ENCODE assay signal across 8 mouse cellular contexts in genomic region chrX:134541955-134542308, GRCm38 (mm10). TPM values are rescaled to one million over a fixed set of nuclear protein-coding genes. Genes with fewer than 3 reads are reported as not detected.
DNase-seq lines count a peak whose midpoint lies in the region; ATAC-seq lines count a peak whose summit lies in the region.

No protein-coding gene starts in this region.

- no peaks in the 10 kb centered on the region for H3K9me3 ChIP-seq in kidney, embryonic 15.5 days (replicated peaks)
- no peaks in the 10 kb centered on the region for H3K9me3 ChIP-seq in hindbrain, embryonic 16.5 days (ENCODE audit: control insufficient read depth, low read length)
- H3K9me3 ChIP-seq in midbrain, embryonic 15.5 days: no peaks in the 10 kb centered on the region

- no peaks in the 10 kb centered on the region for H3K36me3 ChIP-seq in kidney, embryonic 15.5 days
- no peaks in the 10 kb centered on the region for H3K36me3 ChIP-seq in hindbrain, embryonic 16.5 days (ENCODE audit: control insufficient read depth, insufficient read depth, low read length)
- no peaks in the 10 kb centered on the region for H3K36me3 ChIP-seq in midbrain, embryonic 15.5 days (replicated peaks)

- DNase-seq in kidney, postnatal 10 days: no peak
- no peak for DNase-seq in right cerebral cortex, postnatal 10 days (ENCODE audit: low spot score in 2 of 2)
- DNase-seq in gastrocnemius, adult 8-10 months (ENCODE audit: low spot score in 2 of 2): no peak
- no peak for DNase-seq in gastrocnemius, postnatal 25 days

- 0 out of 2 replicates have a peak overlapping the region, but pooled peaks have one; percentile 50 for H3K9ac ChIP-seq in kidney, embryonic 15.5 days
- H3K9ac ChIP-seq in hindbrain, embryonic 16.5 days (ENCODE audit: low read depth, low read length): peak overlapping the region; percentile 59
- peak overlapping the region; percentile 45; the same call in 1 of the 2 replicates for H3K9ac ChIP-seq in midbrain, embryonic 15.5 days

- peak overlapping the region; percentile 56 for H3K4me3 ChIP-seq in kidney, embryonic 15.5 days (replicated peaks)
- H3K4me3 ChIP-seq in brown adipose tissue, adult 24 weeks (ENCODE audit: insufficient read depth, low read depth, low read length): peak overlapping the region; percentile 94
- H3K4me3 ChIP-seq in hindbrain, embryonic 16.5 days (ENCODE audit: low read length): peak overlapping the region; percentile 52
- H3K4me3 ChIP-seq in midbrain, embryonic 15.5 days: peak overlapping the region; percentile 52

- WGBS in kidney, embryonic 15.5 days: 22% methylated on average over 6 of the region's 6 CpGs
- WGBS in hindbrain, embryonic 16.5 days: 16% methylated on average over 6 of the region's 6 CpGs
- 23% methylated on average over 6 of the region's 6 CpGs for WGBS in midbrain, embryonic 15.5 days

- H3K4me1 ChIP-seq in kidney, embryonic 15.5 days: no peaks in the 10 kb centered on the region
- no peaks in the 10 kb centered on the region for H3K4me1 ChIP-seq in brown adipose tissue, adult 24 weeks (ENCODE audit: control insufficient read depth, insufficient read depth, insufficient read length, low read length)
- H3K4me1 ChIP-seq in hindbrain, embryonic 16.5 days (ENCODE audit: control insufficient read depth, insufficient read depth, low read depth, low read length): no peaks in the 10 kb centered on the region
- no peaks in the 10 kb centered on the region for H3K4me1 ChIP-seq in midbrain, embryonic 15.5 days

- peak overlapping the region; percentile 89 for H3K27ac ChIP-seq in kidney, embryonic 15.5 days
- H3K27ac ChIP-seq in brown adipose tissue, adult 24 weeks (replicated peaks; ENCODE audit: low read depth, low read length): peak overlapping the region; percentile 97; the same call in 1 of the 2 replicates
- no peak overlapping the region; the same call in 1 of the 2 replicates for H3K27ac ChIP-seq in hindbrain, embryonic 16.5 days (ENCODE audit: low read depth, low read length)
- no peak overlapping the region for H3K27ac ChIP-seq in midbrain, embryonic 15.5 days

- peak overlapping the region; percentile 58 for H3K4me2 ChIP-seq in kidney, embryonic 15.5 days
- peak overlapping the region; percentile 59 for H3K4me2 ChIP-seq in hindbrain, embryonic 16.5 days (ENCODE audit: low read length)
- H3K4me2 ChIP-seq in midbrain, embryonic 15.5 days: peak overlapping the region; percentile 68

- no peak; the same call in 1 of the 2 replicates for ATAC-seq in kidney, embryonic 15.5 days (replicated peaks; ENCODE audit: low FRiP score)
- ATAC-seq in hindbrain, embryonic 16.5 days: peak; percentile 30; the same call in 1 of the 2 replicates
- ATAC-seq in midbrain, embryonic 15.5 days (replicated peaks): no peak; the same call in 1 of the 2 replicates

- H3K27me3 ChIP-seq in kidney, embryonic 15.5 days: no peaks in the 10 kb centered on the region
- H3K27me3 ChIP-seq in hindbrain, embryonic 16.5 days (replicated peaks; ENCODE audit: control insufficient read depth, insufficient read depth, low read length): no peaks in the 10 kb centered on the region
- H3K27me3 ChIP-seq in midbrain, embryonic 15.5 days (replicated peaks): no peaks in the 10 kb centered on the region

RNA-seq across cellular contexts. Expression of gene Timm8a1, which starts 0.3 kb away (rescaled TPM):
- polyA plus RNA-seq in kidney, embryonic 15.5 days (2015; fragmentation: Nextera tagmentation; extraction: Ambion mirVana): 85.7 and 94.1 TPM in 2 replicates
- 54.9 and 72.7 TPM in 2 replicates for polyA plus RNA-seq in brown adipose tissue, adult 24 weeks (2012; ENCODE audit: insufficient read depth, insufficient read length, missing spikeins)
- 48.0 and 53.0 TPM in 2 replicates for polyA plus RNA-seq in hindbrain, embryonic 16.5 days (2015; fragmentation: Nextera tagmentation; extraction: Ambion mirVana)
- polyA plus RNA-seq in midbrain, embryonic 15.5 days (2015; fragmentation: Nextera tagmentation; extraction: Ambion mirVana): 37.8 and 38.1 TPM in 2 replicates
- 10 to 100 TPM in 1 of 4 experiments, 1 to 10 TPM in 3; 7.9 to 12.2 (median 9.1) TPM for total RNA-seq in gastrocnemius, adult 8-10 months (2022)
- total RNA-seq in gastrocnemius, postnatal 25 days (2021): 10 to 100 TPM; 15.9 to 16.2 TPM

RNA-seq across cellular contexts. Expression of gene Btk, which starts 41.4 kb away (rescaled TPM):
- 1.1 TPM in 2 replicates for polyA plus RNA-seq in kidney, embryonic 15.5 days (2015; fragmentation: Nextera tagmentation; extraction: Ambion mirVana)
- 0.79 and 1.4 TPM in 2 replicates for polyA plus RNA-seq in brown adipose tissue, adult 24 weeks (2012; ENCODE audit: insufficient read depth, insufficient read length, missing spikeins)
- 0.48 and 0.51 TPM in 2 replicates for polyA plus RNA-seq in hindbrain, embryonic 16.5 days (2015; fragmentation: Nextera tagmentation; extraction: Ambion mirVana)
- 0.75 and 0.77 TPM in 2 replicates for polyA plus RNA-seq in midbrain, embryonic 15.5 days (2015; fragmentation: Nextera tagmentation; extraction: Ambion mirVana)
- under 1 TPM in 2 of 4 experiments, not detected in 2; 0.22 to 0.27 TPM for total RNA-seq in gastrocnemius, adult 8-10 months (2022)
- total RNA-seq in gastrocnemius, postnatal 25 days (2021): under 1 TPM; 0.59 to 0.67 TPM

RNA-seq across cellular contexts. Expression of gene Rpl36a, which starts 43.5 kb away (rescaled TPM):
- 426 and 524 TPM in 2 replicates for polyA plus RNA-seq in kidney, embryonic 15.5 days (2015; fragmentation: Nextera tagmentation; extraction: Ambion mirVana)
- polyA plus RNA-seq in brown adipose tissue, adult 24 weeks (2012; ENCODE audit: insufficient read depth, insufficient read length, missing spikeins): 283 and 306 TPM in 2 replicates
- 142 and 149 TPM in 2 replicates for polyA plus RNA-seq in hindbrain, embryonic 16.5 days (2015; fragmentation: Nextera tagmentation; extraction: Ambion mirVana)
- polyA plus RNA-seq in midbrain, embryonic 15.5 days (2015; fragmentation: Nextera tagmentation; extraction: Ambion mirVana): 155 and 158 TPM in 2 replicates
- 100 to 1,000 TPM in 3 of 4 experiments, 10 to 100 TPM in 1; 80.7 to 125 (median 107) TPM for total RNA-seq in gastrocnemius, adult 8-10 months (2022)
- 100 to 1,000 TPM in 1 of 2 experiments, 10 to 100 TPM in 1; 87.8 to 120 TPM for total RNA-seq in gastrocnemius, postnatal 25 days (2021)

RNA-seq across cellular contexts. Expression of gene Gla, which starts 59.0 kb away (rescaled TPM):
- polyA plus RNA-seq in kidney, embryonic 15.5 days (2015; fragmentation: Nextera tagmentation; extraction: Ambion mirVana): 5.7 TPM in 2 replicates
- polyA plus RNA-seq in brown adipose tissue, adult 24 weeks (2012; ENCODE audit: insufficient read depth, insufficient read length, missing spikeins): 3.0 and 5.2 TPM in 2 replicates
- polyA plus RNA-seq in hindbrain, embryonic 16.5 days (2015; fragmentation: Nextera tagmentation; extraction: Ambion mirVana): 3.9 and 4.7 TPM in 2 replicates
- polyA plus RNA-seq in midbrain, embryonic 15.5 days (2015; fragmentation: Nextera tagmentation; extraction: Ambion mirVana): 3.7 and 6.2 TPM in 2 replicates
- 1 to 10 TPM; 2.0 to 2.6 (median 2.3) TPM for total RNA-seq in gastrocnemius, adult 8-10 months (2022)
- total RNA-seq in gastrocnemius, postnatal 25 days (2021): 1 to 10 TPM; 1.4 to 2.1 TPM

RNA-seq across cellular contexts. Expression of gene Hnrnph2, which starts 59.0 kb away (rescaled TPM):
- 159 and 167 TPM in 2 replicates for polyA plus RNA-seq in kidney, embryonic 15.5 days (2015; fragmentation: Nextera tagmentation; extraction: Ambion mirVana)
- polyA plus RNA-seq in brown adipose tissue, adult 24 weeks (2012; ENCODE audit: insufficient read depth, insufficient read length, missing spikeins): 44.5 and 46.4 TPM in 2 replicates
- 140 and 141 TPM in 2 replicates for polyA plus RNA-seq in hindbrain, embryonic 16.5 days (2015; fragmentation: Nextera tagmentation; extraction: Ambion mirVana)
- 145 and 146 TPM in 2 replicates for polyA plus RNA-seq in midbrain, embryonic 15.5 days (2015; fragmentation: Nextera tagmentation; extraction: Ambion mirVana)
- 10 to 100 TPM; 46.0 to 54.3 (median 50.3) TPM for total RNA-seq in gastrocnemius, adult 8-10 months (2022)
- 10 to 100 TPM; 47.6 to 49.5 TPM for total RNA-seq in gastrocnemius, postnatal 25 days (2021)

Comparison
In these comparisons a context has a peak if more than half of its experiments do, and no peak if none do; other contexts are left out.
1. H3K27ac ChIP-seq: peak in kidney, embryonic 15.5 days (single experiment) and brown adipose tissue, adult 24 weeks (single experiment); none in hindbrain, embryonic 16.5 days (single experiment) and midbrain, embryonic 15.5 days (single experiment).
2. Peak in every context shown above with its lines, with median percentiles within 50 percentile points of each other: H3K4me2 ChIP-seq, H3K4me3 ChIP-seq and H3K9ac ChIP-seq.